Mouse (Mus musculus): Measurements from ENCODE around the gene Fibcd1. TPM values are rescaled to one million over a fixed set of nuclear protein-coding genes. Genes with fewer than 3 reads are reported as not detected.

Gene Fibcd1
- polyA plus RNA-seq, 1 experiment, result 0.06 TPM

DNA sequence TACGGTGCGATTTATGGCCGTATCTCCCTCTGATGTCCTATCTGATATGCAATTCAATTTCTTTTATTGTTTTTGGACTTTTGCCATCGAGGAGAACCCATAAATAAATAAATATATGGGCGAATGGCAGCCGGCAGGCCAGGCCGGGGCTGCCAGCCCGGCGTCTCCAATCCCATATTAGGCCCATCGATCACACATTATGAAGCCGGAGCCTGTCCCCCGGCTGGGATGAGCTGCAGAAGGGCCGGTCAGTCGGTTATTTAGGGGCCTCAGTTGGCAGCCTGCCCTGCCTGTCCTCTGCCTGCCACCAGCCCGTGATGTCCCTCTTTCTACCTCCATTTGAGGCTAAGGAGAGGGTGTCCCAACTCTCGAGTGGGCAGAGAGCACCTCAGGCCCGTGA, 32.8 kb upstream of the Fibcd1 start:
- H3K4me1 ChIP-seq (ENCODE audit: control insufficient read depth, insufficient read depth, low read length), result no peaks in the 10 kb centered on the region
- WGBS, result 66% methylated on average over 17 of the region's 17 CpGs
- H3K4me3 ChIP-seq (replicated peaks; ENCODE audit: extremely low read depth, low read depth, low read length), result no peak overlapping the region
- no peak for TF ChIP-seq CTCF (IDR thresholded peaks at IDR 0.05; ENCODE audit: insufficient read depth, low read length)
- TF ChIP-seq POLR2A (IDR thresholded peaks at IDR 0.05; ENCODE audit: borderline replicate concordance, extremely low read depth, low read depth, low read length), result no peak
- no peak for DNase-seq

DNA sequence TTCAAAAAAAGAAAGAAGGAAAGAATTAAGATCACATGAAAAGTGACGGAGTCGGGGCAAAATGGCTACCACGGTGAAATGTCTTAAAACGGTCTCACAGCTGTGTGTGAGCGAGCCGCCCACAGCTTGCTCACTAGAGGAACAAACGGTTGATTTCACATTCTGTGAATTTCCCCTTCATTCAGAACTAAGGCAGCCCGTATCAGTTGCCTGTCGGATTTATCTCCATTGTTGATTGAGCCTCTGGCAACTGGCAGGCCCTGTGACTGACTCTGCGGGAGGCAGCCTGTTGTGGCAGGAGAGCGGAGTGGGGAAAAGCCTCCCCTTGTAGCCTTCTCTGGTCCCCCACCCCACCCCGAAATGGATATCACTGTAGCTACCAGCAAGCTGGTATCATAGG, 30.6 kb upstream of the Fibcd1 start:
- 41% methylated on average over 12 of the region's 12 CpGs for WGBS
- H3K4me1 ChIP-seq (ENCODE audit: control insufficient read depth, insufficient read depth, low read length), result no peaks in the 10 kb centered on the region
- no peak for TF ChIP-seq CTCF (IDR thresholded peaks at IDR 0.05; ENCODE audit: insufficient read depth, low read length)
- H3K4me3 ChIP-seq (replicated peaks; ENCODE audit: extremely low read depth, low read depth, low read length), result no peak overlapping the region
- no peak for DNase-seq

DNA sequence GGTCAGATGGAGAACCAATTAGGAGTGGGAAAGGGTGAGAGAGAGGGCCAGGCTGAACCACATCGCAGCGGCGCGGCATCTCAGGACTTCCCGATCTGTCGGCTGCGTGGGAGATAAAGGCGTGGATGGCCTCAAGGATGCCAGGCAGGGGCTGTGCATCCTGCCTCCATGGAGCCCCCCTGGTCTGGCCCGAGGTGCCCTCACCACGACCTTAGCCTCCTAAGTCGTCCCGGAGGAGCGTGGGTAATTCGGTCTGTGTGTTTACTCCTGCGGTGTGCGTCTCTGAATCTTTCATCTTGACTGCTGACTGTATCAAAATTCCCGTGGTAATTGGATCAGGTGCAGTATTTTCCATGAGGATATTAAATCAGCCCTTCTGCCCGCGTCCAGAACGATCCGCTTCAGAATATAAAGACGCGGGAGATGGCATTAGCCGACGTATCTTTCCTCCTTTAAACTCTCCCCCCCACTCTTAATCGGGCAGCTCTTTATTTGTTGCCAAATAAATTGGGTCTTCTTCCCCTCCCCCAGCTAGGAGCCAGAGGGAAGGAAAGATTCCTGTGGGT, 28.6 kb upstream of the Fibcd1 start:
- TF ChIP-seq POLR2A (IDR thresholded peaks at IDR 0.05; ENCODE audit: borderline replicate concordance, extremely low read depth, low read depth, low read length), result no peak
- no peak for TF ChIP-seq CTCF (IDR thresholded peaks at IDR 0.05; ENCODE audit: insufficient read depth, low read length)
- H3K4me1 ChIP-seq (ENCODE audit: control insufficient read depth, insufficient read depth, low read length), result no peaks in the 10 kb centered on the region
- H3K4me3 ChIP-seq (replicated peaks; ENCODE audit: extremely low read depth, low read depth, low read length), result no peak overlapping the region
- DNase-seq, result no peak
- 73% methylated on average over 26 of the region's 26 CpGs for WGBS

DNA sequence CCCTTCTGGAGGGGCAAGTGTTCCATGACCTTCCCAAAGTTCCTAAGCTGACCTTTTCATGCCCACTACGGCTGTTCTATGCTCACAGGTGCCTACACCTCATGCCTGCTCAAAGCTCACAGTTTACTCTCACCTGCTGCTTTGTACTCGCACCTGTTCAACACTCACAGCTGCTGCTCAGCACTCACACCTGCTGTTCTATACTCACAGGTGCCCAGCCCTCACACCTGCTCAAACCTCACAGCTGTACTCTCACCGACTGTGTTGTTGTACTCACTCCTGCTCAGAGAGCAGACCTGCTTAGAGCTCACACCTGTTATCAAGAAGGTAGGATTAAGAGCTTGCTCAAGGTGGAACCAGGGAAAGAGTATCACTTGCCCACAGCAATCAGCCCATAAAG, 24.9 kb upstream of the Fibcd1 start:
- WGBS, result 51% methylated on average over 3 of the region's 3 CpGs
- TF ChIP-seq POLR2A (IDR thresholded peaks at IDR 0.05; ENCODE audit: borderline replicate concordance, extremely low read depth, low read depth, low read length) (no peak), CTCF (IDR thresholded peaks at IDR 0.05; ENCODE audit: insufficient read depth, low read length) (no peak)
- H3K4me1 ChIP-seq (ENCODE audit: control insufficient read depth, insufficient read depth, low read length), result no peaks in the 10 kb centered on the region
- no peak overlapping the region for H3K4me3 ChIP-seq (replicated peaks; ENCODE audit: extremely low read depth, low read depth, low read length)
- DNase-seq, result no peak

DNA sequence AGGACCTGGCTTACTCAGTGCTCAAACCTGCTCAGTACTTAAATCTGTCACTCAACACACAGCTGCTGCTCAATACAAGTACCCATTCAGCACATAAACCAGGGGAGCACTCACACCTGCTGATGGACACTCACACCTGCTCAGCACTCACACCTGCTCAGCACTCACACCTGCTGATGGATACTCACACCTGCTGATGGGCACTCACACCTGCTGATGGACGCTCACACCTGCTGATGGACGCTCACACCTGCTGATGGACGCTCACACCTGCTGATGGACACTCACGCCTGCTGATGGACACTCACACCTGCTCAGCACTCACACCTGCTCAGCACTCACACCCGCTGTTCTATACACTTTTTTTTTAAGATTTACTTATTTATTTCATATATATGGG, 23.9 kb upstream of the Fibcd1 start:
- 87% methylated on average over 5 of the region's 5 CpGs for WGBS

DNA sequence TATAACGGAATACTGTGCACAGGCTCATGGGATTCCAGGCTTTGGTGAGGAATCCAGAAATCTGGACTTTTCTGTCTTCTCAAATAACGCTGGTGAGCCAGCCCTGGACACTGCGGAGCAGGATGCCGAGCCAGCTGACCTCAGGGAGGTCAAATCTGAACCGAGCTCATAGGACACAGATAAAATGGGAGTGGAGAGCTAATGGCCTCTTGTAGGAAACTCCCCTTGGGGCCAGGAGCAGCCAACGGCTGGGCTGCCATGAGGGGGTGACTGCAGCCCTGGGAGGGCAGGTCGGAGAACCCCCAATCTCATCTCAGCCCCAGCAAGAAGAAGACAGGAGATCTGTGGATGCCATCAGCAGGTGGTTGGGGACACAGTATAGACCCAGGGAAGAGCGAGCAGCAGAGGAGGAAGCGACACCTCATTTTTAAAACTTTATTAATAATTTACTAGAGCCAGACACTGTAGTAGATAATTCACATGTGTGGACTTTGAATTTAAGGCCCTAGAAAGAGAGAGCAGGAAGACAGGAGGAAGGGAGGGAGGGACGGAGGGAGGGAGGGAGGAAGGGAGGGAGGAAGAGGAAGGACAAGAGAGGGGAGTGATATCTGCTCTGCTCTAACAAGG, 22.8 kb upstream of the Fibcd1 start:
- Histone ChIP-seq H3K4me3 (replicated peaks; ENCODE audit: extremely low read depth, low read depth, low read length) (no peak overlapping the region), H3K4me1 (ENCODE audit: control insufficient read depth, insufficient read depth, low read length) (no peaks in the 10 kb centered on the region)
- no peak for TF ChIP-seq POLR2A (IDR thresholded peaks at IDR 0.05; ENCODE audit: borderline replicate concordance, extremely low read depth, low read depth, low read length)
- DNase-seq, result no peak
- 57% methylated on average over 10 of the region's 10 CpGs for WGBS

More for the DNA sequence above, 23.9 kb upstream of the Fibcd1 start:
- DNase-seq, result no peak
- Histone ChIP-seq H3K4me1 (ENCODE audit: control insufficient read depth, insufficient read depth, low read length) (no peaks in the 10 kb centered on the region), H3K4me3 (replicated peaks; ENCODE audit: extremely low read depth, low read depth, low read length) (no peak overlapping the region)
- TF ChIP-seq POLR2A (IDR thresholded peaks at IDR 0.05; ENCODE audit: borderline replicate concordance, extremely low read depth, low read depth, low read length) (no peak), CTCF (IDR thresholded peaks at IDR 0.05; ENCODE audit: insufficient read depth, low read length) (no peak)

DNA sequence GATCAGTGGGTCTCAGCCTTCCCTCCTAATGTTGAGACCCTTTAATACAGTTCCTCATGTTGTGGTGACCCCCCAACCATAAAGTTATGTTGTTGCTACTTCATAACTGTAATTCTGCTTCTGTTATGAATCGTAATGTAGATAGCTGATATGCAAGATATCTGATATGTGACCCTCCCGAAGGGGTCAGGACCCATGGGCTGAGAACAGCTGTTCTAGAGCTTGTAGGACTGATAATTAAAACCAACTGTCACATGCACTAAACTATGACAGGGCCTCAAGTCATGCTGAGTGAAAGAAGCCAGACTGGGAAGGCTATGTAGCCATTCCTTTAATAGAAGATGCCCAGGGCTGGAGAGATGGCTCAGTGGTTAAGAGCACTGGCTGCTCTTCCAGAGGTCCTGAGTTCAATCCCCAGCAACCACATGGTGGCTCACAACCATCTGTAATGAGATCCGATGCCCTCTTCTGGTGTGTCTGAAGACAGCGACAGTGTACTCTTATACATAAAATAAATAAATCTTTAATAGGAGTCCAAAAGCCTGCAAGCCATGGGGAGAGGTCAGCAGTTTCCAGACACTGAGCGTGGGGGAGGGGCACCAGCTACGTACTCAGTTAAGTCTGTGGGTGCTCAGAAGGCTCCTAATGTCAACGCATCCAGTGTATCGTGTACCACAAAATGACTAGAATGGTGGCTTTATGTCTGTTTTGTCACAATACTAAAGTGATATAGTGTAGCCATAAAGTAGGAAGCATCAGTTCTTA, 22.1 kb upstream of the Fibcd1 start:
- TF ChIP-seq POLR2A (IDR thresholded peaks at IDR 0.05; ENCODE audit: borderline replicate concordance, extremely low read depth, low read depth, low read length), result no peak
- TF ChIP-seq CTCF (IDR thresholded peaks at IDR 0.05; ENCODE audit: insufficient read depth, low read length), result no peak
- WGBS, result 78% methylated on average over 8 of the region's 8 CpGs
- DNase-seq, result no peak
- no peak overlapping the region for H3K4me3 ChIP-seq (replicated peaks; ENCODE audit: extremely low read depth, low read depth, low read length)
- no peaks in the 10 kb centered on the region for H3K4me1 ChIP-seq (ENCODE audit: control insufficient read depth, insufficient read depth, low read length)

DNA sequence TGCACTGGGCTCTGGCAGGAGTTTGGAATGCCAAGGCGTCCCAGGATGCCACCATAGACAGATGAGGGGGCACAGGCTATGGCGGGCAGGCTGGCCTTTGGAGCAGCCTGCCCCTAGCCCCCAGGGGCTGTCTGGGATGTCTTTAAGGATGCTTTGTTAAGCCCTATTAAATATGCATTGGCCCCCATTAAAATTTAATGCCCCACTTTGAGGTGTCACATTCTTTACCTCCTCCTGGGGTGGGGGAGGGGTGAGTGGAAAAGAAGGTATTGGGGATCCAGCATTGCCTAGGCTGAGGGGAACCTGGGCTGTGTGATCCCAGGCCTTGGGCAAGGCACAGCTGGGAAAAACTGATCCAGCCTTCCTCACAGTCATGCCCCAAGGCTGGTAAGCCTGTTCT, 20.0 kb upstream of the Fibcd1 start:
- no peak for TF ChIP-seq POLR2A (IDR thresholded peaks at IDR 0.05; ENCODE audit: borderline replicate concordance, extremely low read depth, low read depth, low read length)
- no peak for TF ChIP-seq CTCF (IDR thresholded peaks at IDR 0.05; ENCODE audit: insufficient read depth, low read length)
- 63% methylated on average over 2 of the region's 2 CpGs for WGBS
- no peak for DNase-seq
- H3K4me3 ChIP-seq (replicated peaks; ENCODE audit: extremely low read depth, low read depth, low read length), result no peak overlapping the region
- H3K4me1 ChIP-seq (ENCODE audit: control insufficient read depth, insufficient read depth, low read length), result no peaks in the 10 kb centered on the region

DNA sequence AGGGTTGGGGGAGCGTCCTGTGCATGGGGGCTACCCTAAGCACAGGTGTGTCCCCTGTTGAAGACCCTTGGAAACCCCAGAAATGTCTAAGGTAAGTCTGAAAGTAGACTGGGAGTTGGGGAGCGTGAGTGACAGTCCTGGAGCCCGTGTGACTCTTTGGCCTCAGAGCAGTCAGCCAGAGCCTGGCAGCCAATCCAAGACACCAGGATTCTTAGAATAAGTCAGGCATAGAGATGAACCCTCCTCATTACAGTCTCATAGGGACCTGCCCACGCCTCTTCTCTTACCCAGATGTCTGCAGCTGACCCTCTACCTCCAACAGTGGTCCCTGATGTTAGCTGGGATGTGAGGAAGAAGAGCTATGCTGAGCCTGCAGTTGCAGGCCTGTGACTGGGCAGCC, 19.5 kb upstream of the Fibcd1 start:
- Histone ChIP-seq H3K4me3 (replicated peaks; ENCODE audit: extremely low read depth, low read depth, low read length) (no peak overlapping the region), H3K4me1 (ENCODE audit: control insufficient read depth, insufficient read depth, low read length) (no peaks in the 10 kb centered on the region)
- DNase-seq, result no peak
- no peak for TF ChIP-seq CTCF (IDR thresholded peaks at IDR 0.05; ENCODE audit: insufficient read depth, low read length)
- TF ChIP-seq POLR2A (IDR thresholded peaks at IDR 0.05; ENCODE audit: borderline replicate concordance, extremely low read depth, low read depth, low read length), result no peak
- 64% methylated on average over 4 of the region's 4 CpGs for WGBS

DNA sequence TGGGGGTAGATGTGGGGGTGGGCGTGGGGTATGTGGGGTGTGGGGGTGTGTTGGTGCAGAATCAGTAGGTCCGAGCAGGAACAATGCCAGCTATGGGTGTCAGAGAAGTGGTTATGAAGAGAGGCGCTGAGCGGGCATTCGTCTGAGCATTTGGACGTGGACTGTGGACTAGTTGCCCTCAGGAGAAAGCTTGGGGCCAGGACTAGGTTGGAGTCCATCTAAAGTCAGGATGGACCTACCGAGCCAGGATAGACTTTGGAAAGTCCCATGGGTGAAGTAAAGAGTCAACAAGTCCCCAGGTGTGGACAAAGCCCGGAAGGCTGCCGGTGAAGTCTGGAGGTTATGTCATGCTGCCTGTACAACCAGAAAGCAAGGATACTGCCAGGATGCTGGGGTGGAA, 19.1 kb upstream of the Fibcd1 start:
- 87% methylated on average over 9 of the region's 9 CpGs for WGBS
- H3K4me1 ChIP-seq (ENCODE audit: control insufficient read depth, insufficient read depth, low read length), result no peaks in the 10 kb centered on the region
- TF ChIP-seq CTCF (IDR thresholded peaks at IDR 0.05; ENCODE audit: insufficient read depth, low read length), result no peak
- TF ChIP-seq POLR2A (IDR thresholded peaks at IDR 0.05; ENCODE audit: borderline replicate concordance, extremely low read depth, low read depth, low read length), result no peak
- DNase-seq, result no peak
- no peak overlapping the region for H3K4me3 ChIP-seq (replicated peaks; ENCODE audit: extremely low read depth, low read depth, low read length)

Data from lung, adult 2 months (tissue).